Mouse (Mus musculus) heart, adult 2 months (tissue): ENCODE results near the gene Csdc2. TPM values are rescaled to one million over a fixed set of nuclear protein-coding genes. Genes with fewer than 3 reads are reported as not detected.

Experiments
- DNase-seq, 2 experiments: peaks; one replicate each; pipeline ENCODE4 v3.0.0; 2021
- H3K27ac ChIP-seq: fragments of 200-600 bp; 2 replicates; pipeline ENCODE4 v1.8.1; 2022
- H3K27me3 ChIP-seq: fragments of 200-500 bp; 2 replicates; pipeline ENCODE4 v1.6.1; 2012; ENCODE audit warnings: mild to moderate bottlenecking, low read length, inconsistent platforms, mixed read lengths; ENCODE audit not compliant: control insufficient read depth, insufficient read depth
- H3K36me3 ChIP-seq: fragments of 200-500 bp; 2 replicates; pipeline ENCODE4 v1.6.1; 2012; ENCODE audit warnings: low read length, inconsistent platforms; ENCODE audit not compliant: control insufficient read depth, insufficient read depth
- H3K4me1 ChIP-seq: fragments of 200-500 bp; 2 replicates; pipeline ENCODE4 v1.6.1; 2011; ENCODE audit warnings: low read length; ENCODE audit not compliant: control insufficient read depth, insufficient read depth
- H3K4me3 ChIP-seq: fragments of 200-600 bp; 2 replicates; pipeline ENCODE4 v1.8.1; 2022
- H3K79me2 ChIP-seq: fragments of 200-500 bp; replicated peaks from 2 replicates; pipeline ENCODE4 v1.6.1; 2012; ENCODE audit warnings: mild to moderate bottlenecking, inconsistent platforms, low read length, moderate library complexity, mixed read lengths; ENCODE audit not compliant: control insufficient read depth, insufficient read depth
- H3K9ac ChIP-seq: fragments of 200-500 bp; 2 replicates; pipeline ENCODE4 v1.6.1; 2012; ENCODE audit warnings: low read depth, mild to moderate bottlenecking, control low read depth, inconsistent platforms, low read length, mixed read lengths
- CTCF ChIP-seq: fragments of 200-600 bp; IDR thresholded peaks from 2 replicates; pipeline ENCODE4 v1.8.1; 2022; ENCODE audit warnings: antibody characterized with exemption, mild to moderate bottlenecking, moderate library complexity
- EP300 ChIP-seq: fragments of 200-500 bp; IDR thresholded peaks from 2 replicates; pipeline ENCODE4 v1.6.1; 2011; ENCODE audit warnings: low read depth, low read length, control low read depth; ENCODE audit not compliant: insufficient read depth
- POLR2A ChIP-seq: fragments of 200-500 bp; IDR thresholded peaks from 2 replicates; pipeline ENCODE4 v1.6.1; 2011; ENCODE audit warnings: mild to moderate bottlenecking, low read depth, low read length, control low read depth; ENCODE audit not compliant: insufficient read depth
- WGBS: fragments of 180-500 bp; shearing (Covaris S2); methylation state at CpG from one replicate; pipeline ENCODE4 v1.1.7; 2018; 5-methylcytosine and 5-hydroxymethylcytosine counted together
- intact Hi-C: fragments of 180-260 bp; cut with DNase I; formaldehyde crosslinking; loops from one replicate; pipeline ENCODE4 v1.15.1; 2025
- long read RNA-seq: library from polyadenylated mRNA; stranded (forward); transcript quantifications from one replicate; pipeline ENCODE4 v2.0.0, GENCODE M21; 2021
- polyA plus RNA-seq: library from polyadenylated mRNA; depleted of rRNA; stranded (reverse); fragments of >200 nt; gene quantifications from 2 replicates; pipeline ENCODE4 v1.2.3, GENCODE M21; 2012; rRNA removed
- total RNA-seq, 2 experiments: library from RNA; stranded (reverse); gene quantifications; 2 replicates each; pipeline ENCODE4 v1.2.3; 2021

Csdc2 gene
- total RNA-seq = 10 to 100 TPM; 66.1 to 92.7 TPM
- 85.7 and 111 TPM in 2 replicates for polyA plus RNA-seq
- long read RNA-seq, transcript Csdc2-201 (4 exons, 2,490 nt) = major isoform, 97 of 117 reads
- long read RNA-seq, partial matches to known transcripts = 18 of 117 reads
- long read RNA-seq, other reads (novel, unspliced or antisense) = 0 of 117 reads

DNA sequence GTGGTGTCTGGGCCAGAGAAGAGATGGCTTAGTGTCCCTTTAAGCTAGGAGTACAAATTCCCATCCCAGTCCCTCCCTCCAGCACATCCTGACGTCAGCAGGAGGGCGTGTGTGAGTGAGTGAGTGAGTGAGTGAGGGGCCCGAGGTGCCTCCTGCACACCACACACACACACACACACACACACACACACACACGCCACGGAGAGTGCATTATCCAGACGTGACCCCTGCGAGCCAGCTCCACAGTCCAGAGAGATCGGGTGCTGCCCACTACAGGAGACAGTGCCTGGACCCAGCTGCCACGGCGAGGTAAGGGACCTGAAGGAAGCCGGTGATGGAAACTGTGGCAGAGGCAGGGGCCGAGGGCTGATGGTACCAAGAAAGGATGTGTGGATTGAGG, at the start of gene Csdc2:
Gene Csdc2, plus strand, starts transcription at position 81 of the 400 bp plus-strand sequence.
- no peaks in the 10 kb centered on the region for H3K36me3 ChIP-seq
- 3% methylated on average over 12 of the region's 12 CpGs for WGBS
- TF ChIP-seq POLR2A = peak; percentile 61; the same call in 1 of the 2 replicates
- TF ChIP-seq EP300 = peak; percentile 6; the same call in 1 of the 2 replicates
- peak; percentile 26; the same call in 1 of the 2 replicates for TF ChIP-seq CTCF
- no peaks in the 10 kb centered on the region for H3K79me2 ChIP-seq
- peaks cover 6% of the 10 kb centered on the region for H3K4me1 ChIP-seq
- peak; percentile 64 to 70 for DNase-seq
- intact Hi-C loops = no loop called here
- no peaks in the 10 kb centered on the region for H3K27me3 ChIP-seq
- H3K9ac ChIP-seq = peak within 1 kb of the TSS; percentile 32
- peak within 1 kb of the TSS; percentile 50 for H3K4me3 ChIP-seq
- H3K27ac ChIP-seq = peak within 1 kb of the TSS; percentile 88

DNA sequence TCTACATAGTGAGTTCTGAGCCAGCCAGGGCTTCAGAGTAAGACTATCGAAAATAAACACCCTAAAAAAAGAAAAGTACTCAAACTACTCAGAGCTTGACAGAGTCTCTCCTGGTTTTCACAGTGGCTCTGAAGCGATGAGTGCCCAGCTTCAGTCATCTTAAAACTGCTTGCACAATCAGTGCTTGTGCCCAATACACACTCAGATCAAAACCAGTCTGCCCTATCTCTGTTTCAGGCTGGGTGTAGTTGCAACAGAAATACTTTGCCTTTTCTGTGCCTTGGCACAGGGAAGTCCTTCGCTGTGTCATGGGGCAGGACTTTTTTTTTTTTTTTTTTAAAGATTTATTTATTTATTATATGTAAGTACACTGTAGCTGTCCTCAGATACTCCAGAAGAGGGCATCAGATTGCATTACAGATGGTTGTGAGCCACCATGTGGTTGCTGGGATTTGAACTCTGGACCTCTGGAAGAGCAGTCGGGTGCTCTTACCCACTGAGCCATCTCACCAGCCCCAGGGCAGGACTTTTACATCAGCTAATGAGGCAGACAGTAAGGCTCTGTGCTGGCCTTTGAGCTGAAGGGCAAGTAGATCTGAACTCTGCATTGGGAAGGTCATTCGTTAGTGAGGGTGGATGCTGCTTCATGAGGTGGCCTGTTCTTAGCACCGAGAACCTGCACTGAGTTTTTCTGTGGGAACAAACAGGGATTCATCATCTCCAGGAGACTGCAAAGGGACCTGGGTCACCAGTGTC, 49.6 kb upstream of the Csdc2 start:
- DNase-seq = no peak
- Histone ChIP-seq H3K36me3 (peaks cover 46% of the 10 kb centered on the region), H3K4me3 (no peak overlapping the region), H3K4me1 (peaks cover 16% of the 10 kb centered on the region), H3K9ac (no peak overlapping the region), H3K27ac (peak overlapping the region; percentile 47), H3K79me2 (peaks cover 16% of the 10 kb centered on the region), H3K27me3 (no peaks in the 10 kb centered on the region)
- intact Hi-C loops = no loop called here
- TF ChIP-seq EP300 (0 out of 2 replicates have a peak, but pooled peaks have one; percentile 7), POLR2A (no peak), CTCF (no peak)
- WGBS = 62% methylated on average over 6 of the region's 6 CpGs

DNA sequence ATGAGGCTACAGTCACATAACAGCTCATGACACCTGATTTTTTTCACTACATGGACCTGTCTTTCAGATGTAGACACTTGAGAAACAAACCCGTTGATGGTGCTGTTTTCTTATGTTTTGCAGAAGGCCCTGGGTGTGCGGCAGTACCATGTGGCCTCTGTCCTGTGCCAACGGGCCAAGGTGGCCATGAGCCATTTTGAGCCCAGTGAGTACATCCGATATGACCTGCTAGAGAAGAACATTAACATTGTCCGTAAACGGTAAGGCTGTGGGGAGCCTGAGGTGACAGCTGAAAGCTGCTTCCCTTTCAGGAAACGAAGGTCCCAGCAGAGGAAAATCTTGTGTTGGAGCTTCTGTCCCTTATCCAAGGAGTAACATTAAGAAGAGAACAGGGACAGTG, 47.4 kb upstream of the Csdc2 start:
- Histone ChIP-seq H3K79me2 (peaks cover 10% of the 10 kb centered on the region), H3K4me1 (peaks cover 8% of the 10 kb centered on the region), H3K9ac (no peak overlapping the region), H3K27ac (peak overlapping the region; percentile 68), H3K27me3 (no peaks in the 10 kb centered on the region), H3K4me3 (no peak overlapping the region), H3K36me3 (peaks cover 43% of the 10 kb centered on the region)
- TF ChIP-seq EP300 = no peak
- TF ChIP-seq POLR2A = no peak
- no peak for TF ChIP-seq CTCF
- DNase-seq = peak; percentile 41 to 58
- intact Hi-C loops = no loop called here
- WGBS = 59% methylated on average over 7 of the region's 7 CpGs

DNA sequence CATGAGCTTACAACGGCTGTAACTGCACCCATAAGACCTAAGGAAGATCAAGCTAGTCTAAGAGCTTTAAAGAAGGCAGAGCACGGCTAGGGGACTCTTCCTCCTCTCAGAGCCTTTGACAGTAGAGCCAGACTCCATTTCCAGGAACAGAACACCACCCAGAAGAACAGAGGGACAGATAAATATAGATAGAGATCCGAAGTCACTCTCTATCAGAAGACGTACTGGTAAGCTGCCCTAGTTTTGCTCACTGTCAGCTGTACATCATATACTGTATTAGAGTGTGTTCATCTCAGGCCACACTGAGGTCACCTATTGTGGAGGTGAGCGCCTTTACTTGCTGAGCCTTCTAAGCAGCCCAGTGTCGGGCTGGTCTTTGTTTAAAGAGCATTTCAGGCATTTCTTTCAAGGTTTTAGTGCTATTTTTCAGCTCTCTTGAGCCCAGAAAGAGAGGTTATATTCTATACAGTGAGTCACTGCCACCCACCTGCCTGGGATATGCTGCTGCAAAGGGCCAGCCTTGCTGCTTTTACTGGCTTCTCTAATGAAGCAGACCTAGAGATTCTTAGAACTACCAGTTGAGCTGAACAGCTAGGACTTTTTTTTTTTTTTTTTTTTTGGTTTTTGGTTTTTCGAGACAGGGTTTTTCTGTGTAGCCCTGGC, 45.3 kb upstream of the Csdc2 start:
- 75% methylated on average over 7 of the region's 7 CpGs for WGBS
- TF ChIP-seq EP300 = no peak
- no peak for TF ChIP-seq CTCF
- TF ChIP-seq POLR2A = no peak
- intact Hi-C loops = no loop called here
- H3K27me3 ChIP-seq = no peaks in the 10 kb centered on the region
- no peak overlapping the region for H3K9ac ChIP-seq
- H3K4me1 ChIP-seq = peaks cover 7% of the 10 kb centered on the region
- no peak overlapping the region for H3K4me3 ChIP-seq
- peaks cover 3% of the 10 kb centered on the region; the same call in 1 of the 2 replicates for H3K79me2 ChIP-seq
- peak overlapping the region; percentile 14; the same call in 1 of the 2 replicates for H3K27ac ChIP-seq
- no peak for DNase-seq
- peaks cover 36% of the 10 kb centered on the region for H3K36me3 ChIP-seq

DNA sequence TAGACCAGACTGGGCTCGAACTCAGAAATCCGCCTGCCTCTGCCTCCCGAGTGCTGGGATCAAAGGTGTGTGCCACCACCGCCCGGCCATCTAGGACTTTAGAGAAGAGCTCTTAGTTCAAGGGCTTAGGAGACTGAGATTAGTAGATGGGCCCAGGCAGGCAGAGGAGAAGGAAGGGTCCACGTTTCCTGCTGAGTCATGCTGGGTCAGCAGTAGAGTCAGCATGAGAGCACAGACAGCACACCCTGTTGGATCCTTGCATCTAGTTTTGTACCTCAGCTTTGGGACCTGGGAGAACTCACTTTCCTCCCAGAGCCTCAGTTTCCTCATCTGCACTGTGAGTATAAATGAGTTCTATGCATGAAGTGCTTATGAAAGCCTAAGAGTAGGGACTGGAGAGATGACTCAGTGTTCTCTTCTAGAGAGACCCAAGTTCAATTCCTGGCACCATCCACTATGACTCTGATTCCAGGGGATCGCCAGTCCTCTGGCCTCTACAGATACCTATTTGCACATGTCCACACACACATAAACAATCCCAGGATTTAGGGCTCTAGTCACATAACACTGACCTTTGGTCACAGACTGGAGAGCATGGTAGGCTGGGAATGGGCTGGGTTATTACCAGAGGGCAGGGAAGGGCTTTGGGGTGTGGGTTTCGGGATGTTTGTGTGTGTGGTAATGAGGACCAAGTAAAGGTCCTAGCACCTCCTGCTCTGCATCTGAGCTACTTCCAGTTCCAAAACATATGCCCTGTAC, 44.6 kb upstream of the Csdc2 start:
- Histone ChIP-seq H3K36me3 (peaks cover 37% of the 10 kb centered on the region), H3K27ac (peak overlapping the region; percentile 23), H3K27me3 (no peaks in the 10 kb centered on the region), H3K9ac (no peak overlapping the region), H3K79me2 (peaks cover 3% of the 10 kb centered on the region; the same call in 1 of the 2 replicates), H3K4me3 (no peak overlapping the region), H3K4me1 (peaks cover 6% of the 10 kb centered on the region)
- TF ChIP-seq POLR2A = no peak
- TF ChIP-seq CTCF = no peak
- no peak for TF ChIP-seq EP300
- intact Hi-C loops = no loop called here
- WGBS = 80% methylated on average over 8 of the region's 8 CpGs
- no peak for DNase-seq
